Mouse (Mus musculus): ENCODE results near the gene Itfg2.

Gene Itfg2

GRCm38 (mm10) chr6:128424269-128425019, at the start of gene Itfg2:
Gene Itfg2 (minus strand): TSS chr6:128424931.
- peak; percentile 96 for DNase-seq (ENCODE audit: extremely low spot score)

- DNase-seq (ENCODE audit: extremely low spot score), result no peak
Measured at GRCm38 (mm10) chr6:128474112-128474511, 49.4 kb upstream of the Itfg2 start.

GRCm38 (mm10) chr6:128469451-128469850, 44.7 kb upstream of the Itfg2 start:
- peak; percentile 53 for DNase-seq (ENCODE audit: extremely low spot score)

GRCm38 (mm10) chr6:128467298-128467697, 42.6 kb upstream of the Itfg2 start:
- DNase-seq (ENCODE audit: extremely low spot score), result no peak

GRCm38 (mm10) chr6:128466563-128466962, 41.8 kb upstream of the Itfg2 start:
- DNase-seq (ENCODE audit: extremely low spot score), result no peak

GRCm38 (mm10) chr6:128466043-128466442, 41.3 kb upstream of the Itfg2 start:
- DNase-seq (ENCODE audit: extremely low spot score), result no peak

- no peak for DNase-seq (ENCODE audit: extremely low spot score)
Measured at GRCm38 (mm10) chr6:128464996-128465395, 40.3 kb upstream of the Itfg2 start.

- no peak for DNase-seq (ENCODE audit: extremely low spot score)
Measured at GRCm38 (mm10) chr6:128461606-128462005, 36.9 kb upstream of the Itfg2 start.

- no peak for DNase-seq (ENCODE audit: extremely low spot score)
Measured at GRCm38 (mm10) chr6:128460729-128461503, 36.2 kb upstream of the Itfg2 start.

- no peak for DNase-seq (ENCODE audit: extremely low spot score)
Measured at GRCm38 (mm10) chr6:128460321-128460720, 35.6 kb upstream of the Itfg2 start.

- no peak for DNase-seq (ENCODE audit: extremely low spot score)
Measured at GRCm38 (mm10) chr6:128457186-128457585, 32.5 kb upstream of the Itfg2 start.

- no peak for DNase-seq (ENCODE audit: extremely low spot score)
Measured at GRCm38 (mm10) chr6:128455835-128456605, 31.3 kb upstream of the Itfg2 start.

GRCm38 (mm10) chr6:128447063-128447462, 22.3 kb upstream of the Itfg2 start:
- DNase-seq (ENCODE audit: extremely low spot score), result no peak

GRCm38 (mm10) chr6:128445761-128446535, 21.2 kb upstream of the Itfg2 start:
- DNase-seq (ENCODE audit: extremely low spot score), result peak; percentile 66

- DNase-seq (ENCODE audit: extremely low spot score), result no peak
Measured at GRCm38 (mm10) chr6:128440238-128440637, 15.5 kb upstream of the Itfg2 start.

- DNase-seq (ENCODE audit: extremely low spot score), result no peak
Measured at GRCm38 (mm10) chr6:128438871-128439341, 14.2 kb upstream of the Itfg2 start.

GRCm38 (mm10) chr6:128438317-128438870, 13.7 kb upstream of the Itfg2 start, which contains the start of gene Fkbp4:
Gene Fkbp4 (minus strand): TSS chr6:128438677.
- DNase-seq (ENCODE audit: extremely low spot score), result peak; percentile 93

- DNase-seq (ENCODE audit: extremely low spot score), result peak; percentile 79
Measured at GRCm38 (mm10) chr6:128437731-128438316, 13.1 kb upstream of the Itfg2 start.

GRCm38 (mm10) chr6:128437288-128437687, 12.6 kb upstream of the Itfg2 start:
- no peak for DNase-seq (ENCODE audit: extremely low spot score)

GRCm38 (mm10) chr6:128436356-128437005, 11.8 kb upstream of the Itfg2 start:
- DNase-seq (ENCODE audit: extremely low spot score), result no peak

Measured in embryo, embryonic 9.5 days (tissue).